Mouse (Mus musculus) kidney, adult 2 months (tissue): ENCODE data around the gene S1pr5. TPM values are rescaled to one million over a fixed set of nuclear protein-coding genes. Genes with fewer than 3 reads are reported as not detected.
A peak's percentile ranks its signal among the peaks of the same experiment; 100 is the strongest.
"Not testable (repeated sequence)": the region's sequence is repeated elsewhere in the genome, so short reads cannot be mapped to it uniquely, and the experiment has no call there.

Source experiments
- DNase-seq: peaks from one replicate; pipeline ENCODE4 v3.0.0; 2021
- H3K27ac ChIP-seq: fragments of 200-500 bp; 2 replicates; pipeline ENCODE4 v1.5.1; 2012; ENCODE audit warnings: low read depth, low read length, control low read depth, inconsistent platforms; ENCODE audit not compliant: insufficient read depth
- H3K27me3 ChIP-seq: fragments of 200-500 bp; replicated peaks from 2 replicates; pipeline ENCODE4 v1.6.1; 2012; ENCODE audit warnings: mild to moderate bottlenecking, moderate library complexity, low read length, inconsistent platforms; ENCODE audit not compliant: control insufficient read depth, insufficient read depth
- H3K36me3 ChIP-seq: fragments of 200-500 bp; 2 replicates; pipeline ENCODE4 v1.6.1; 2012; ENCODE audit warnings: mild to moderate bottlenecking, moderate library complexity, low read length, inconsistent platforms; ENCODE audit not compliant: control insufficient read depth, insufficient read depth
- H3K4me1 ChIP-seq: fragments of 200-500 bp; 2 replicates; pipeline ENCODE4 v1.6.1; 2011; ENCODE audit warnings: low read length; ENCODE audit not compliant: control insufficient read depth, insufficient read depth
- H3K4me3 ChIP-seq: fragments of 200-500 bp; 2 replicates; pipeline ENCODE4 v1.5.1; 2011; ENCODE audit warnings: mild to moderate bottlenecking, low read depth, low read length, control low read depth; ENCODE audit not compliant: insufficient read depth
- CTCF ChIP-seq: fragments of 200-500 bp; conservative IDR thresholded peaks from 2 replicates; pipeline ENCODE4 v1.5.1; 2011; ENCODE audit warnings: low read depth, mild to moderate bottlenecking, control low read depth, low read length, moderate library complexity, mixed read lengths; ENCODE audit not compliant: insufficient read depth, insufficient read length
- POLR2A ChIP-seq: fragments of 200-500 bp; IDR thresholded peaks from one replicate; pipeline ENCODE4 v1.6.1; 2011; ENCODE audit warnings: low read depth, low read length, control low read depth
- WGBS: fragments of 180-500 bp; shearing (Covaris S2); methylation state at CpG from one replicate; pipeline ENCODE4 v1.1.7; 2018; 5-methylcytosine and 5-hydroxymethylcytosine counted together
- polyA plus RNA-seq: library from polyadenylated mRNA; depleted of rRNA; stranded (reverse); fragments of >200 nt; gene quantifications from 2 replicates; pipeline ENCODE4 v1.2.3, GENCODE M21; 2012

The S1pr5 gene
- polyA plus RNA-seq, 1 experiment, result 0.39 TPM

DNA sequence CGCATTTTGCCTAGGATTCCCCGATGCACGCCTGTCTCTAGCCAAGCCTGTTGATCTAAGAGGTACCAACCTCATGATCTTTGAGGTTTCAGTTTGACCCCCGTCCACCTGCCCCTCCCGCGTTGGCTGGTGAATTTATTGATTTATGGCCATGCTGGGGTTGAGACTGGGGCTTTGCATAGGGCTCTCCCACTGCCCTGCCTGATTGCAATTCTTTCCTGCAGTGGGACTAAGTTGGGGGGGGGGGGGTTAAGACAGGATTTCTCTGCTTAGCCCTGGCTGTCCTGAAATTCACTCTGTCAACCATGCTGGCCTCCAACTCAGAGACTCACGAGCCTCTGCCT lies 22.9 kb downstream of the S1pr5 start:
- no peak overlapping the region for H3K27ac ChIP-seq
- DNase-seq, result no peak
- 10% methylated on average over 7 of the region's 7 CpGs for WGBS
- TF ChIP-seq POLR2A (no peak), CTCF (no peak)
- H3K36me3 ChIP-seq, result no peaks in the 10 kb centered on the region
- H3K4me3 ChIP-seq, result peak overlapping the region; percentile 30; the same call in 1 of the 2 replicates
- H3K27me3 ChIP-seq, result no peaks in the 10 kb centered on the region
- peaks cover 5% of the 10 kb centered on the region; the same call in 1 of the 2 replicates for H3K4me1 ChIP-seq

GRCm38 (mm10) chr9:21224576-21225414 lies 23.4 kb downstream of the S1pr5 start:
- Histone ChIP-seq H3K4me3 (peak overlapping the region; percentile 30; the same call in 1 of the 2 replicates), H3K27me3 (no peaks in the 10 kb centered on the region), H3K27ac (no peak overlapping the region), H3K36me3 (no peaks in the 10 kb centered on the region), H3K4me1 (peaks cover 5% of the 10 kb centered on the region; the same call in 1 of the 2 replicates)
- DNase-seq, result peak; percentile 68
- 21% methylated on average over 26 of the region's 26 CpGs for WGBS
- no peak for TF ChIP-seq CTCF
- TF ChIP-seq POLR2A, result no peak

DNA sequence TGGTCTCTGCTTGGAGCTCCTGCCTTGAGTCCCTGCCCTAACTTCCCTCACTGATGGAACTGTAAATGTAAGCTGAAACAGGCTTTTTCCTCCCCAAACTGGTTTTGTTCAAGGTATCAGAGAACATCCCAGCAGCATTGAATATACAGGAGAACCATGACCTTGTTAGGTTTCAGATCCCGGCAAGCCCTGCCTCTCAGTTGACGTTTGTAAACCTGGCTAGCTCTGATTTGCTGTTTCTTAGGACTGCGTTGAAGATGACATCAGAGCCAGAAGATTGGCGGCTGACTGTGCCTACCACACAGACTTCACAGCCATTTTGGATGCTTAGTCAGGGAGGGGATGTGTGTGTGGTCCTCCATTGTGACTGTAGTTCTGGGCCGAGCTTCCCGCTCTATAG lies 24.3 kb downstream of the S1pr5 start:
- WGBS, result 96% methylated on average over 6 of the region's 6 CpGs
- Histone ChIP-seq H3K27me3 (no peaks in the 10 kb centered on the region), H3K4me3 (no peak overlapping the region), H3K27ac (no peak overlapping the region), H3K4me1 (peaks cover 5% of the 10 kb centered on the region; the same call in 1 of the 2 replicates), H3K36me3 (no peaks in the 10 kb centered on the region)
- TF ChIP-seq CTCF, result no peak
- no peak for TF ChIP-seq POLR2A
- DNase-seq, result no peak

- WGBS, result 39% methylated on average over 2 of the region's 2 CpGs
- H3K36me3 ChIP-seq, H3K27ac ChIP-seq, H3K4me3 ChIP-seq, DNase-seq, H3K27me3 ChIP-seq, H3K4me1 ChIP-seq: not testable (repeated sequence)
Observed at GRCm38 (mm10) chr9:21223490-21223889, 24.8 kb downstream of the S1pr5 start.

- no peak overlapping the region for H3K4me3 ChIP-seq
- no peaks in the 10 kb centered on the region for H3K27me3 ChIP-seq
- no peak overlapping the region for H3K27ac ChIP-seq
- DNase-seq, result peak; percentile 80
- no peaks in the 10 kb centered on the region for H3K36me3 ChIP-seq
- H3K4me1 ChIP-seq, result peaks cover 5% of the 10 kb centered on the region; the same call in 1 of the 2 replicates
- TF ChIP-seq POLR2A (no peak), CTCF (peak; percentile 56)
- 16% methylated on average over 7 of the region's 7 CpGs for WGBS
Observed at GRCm38 (mm10) chr9:21221383-21221929, 26.8 kb downstream of the S1pr5 start.

GRCm38 (mm10) chr9:21220490-21221382 lies 27.5 kb downstream of the S1pr5 start:
- Histone ChIP-seq H3K4me3 (peak overlapping the region; percentile 4), H3K36me3 (no peaks in the 10 kb centered on the region), H3K4me1 (peaks cover 5% of the 10 kb centered on the region; the same call in 1 of the 2 replicates), H3K27me3 (no peaks in the 10 kb centered on the region), H3K27ac (peak overlapping the region; percentile 86)
- no peak for TF ChIP-seq POLR2A
- TF ChIP-seq CTCF, result peak; percentile 91
- WGBS, result 5% methylated on average over 21 of the region's 21 CpGs
- peak; percentile 98 for DNase-seq
